Mouse (Mus musculus) heart, postnatal 25 days (tissue): ENCODE measurements around the gene Pkm. TPM values are rescaled to one million over a fixed set of nuclear protein-coding genes. Genes with fewer than 3 reads are reported as not detected.

ENCODE experiments used
- DNase-seq: peaks from one replicate; pipeline ENCODE4 v3.0.0; 2022; ENCODE audit warnings: low spot score
- intact Hi-C: fragments of 180-260 bp; cut with DNase I; formaldehyde crosslinking; loops from one replicate; pipeline ENCODE4 v1.15.1; 2025
- total RNA-seq, 2 experiments: library from RNA; stranded (reverse); gene quantifications; 2 replicates each; pipeline ENCODE4 v1.2.3; 2021

Gene Pkm
- total RNA-seq, 2 experiments from 2014 or later, result 1,181 to 1,232 TPM

- no peak for DNase-seq
- intact Hi-C loops, result no loop called here
Measured at GRCm38 (mm10) chr9:59696381-59696780, 40.2 kb downstream of the Pkm start.

- intact Hi-C loops, result no loop called here
- DNase-seq, result no peak
Measured at GRCm38 (mm10) chr9:59701094-59701493, 44.9 kb downstream of the Pkm start.

DNA sequence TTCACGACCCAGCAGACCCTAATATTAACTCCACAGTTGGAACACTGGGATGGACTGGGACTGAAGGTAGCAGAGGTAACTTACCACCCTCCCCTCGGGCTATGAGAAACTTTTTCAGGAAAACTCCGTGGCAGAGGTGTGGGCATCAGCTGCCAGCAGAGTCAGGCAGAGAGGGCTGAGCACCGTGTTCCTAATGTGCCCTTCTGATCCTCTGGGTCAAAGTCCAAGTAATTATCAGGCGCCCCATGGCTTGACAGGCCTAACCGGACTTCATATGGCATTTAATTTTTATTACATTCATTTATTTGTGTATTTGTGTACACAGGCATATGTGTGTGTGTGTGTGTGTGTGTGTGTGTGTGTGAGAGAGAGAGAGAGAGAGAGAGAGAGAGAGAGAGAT, 46.9 kb downstream of the Pkm start:
- intact Hi-C loops, result no loop called here
- DNase-seq, result no peak

GRCm38 (mm10) chr9:59706850-59707825, 51.0 kb downstream of the Pkm start:
- no peak for DNase-seq
- intact Hi-C loops, result no loop called here

DNA sequence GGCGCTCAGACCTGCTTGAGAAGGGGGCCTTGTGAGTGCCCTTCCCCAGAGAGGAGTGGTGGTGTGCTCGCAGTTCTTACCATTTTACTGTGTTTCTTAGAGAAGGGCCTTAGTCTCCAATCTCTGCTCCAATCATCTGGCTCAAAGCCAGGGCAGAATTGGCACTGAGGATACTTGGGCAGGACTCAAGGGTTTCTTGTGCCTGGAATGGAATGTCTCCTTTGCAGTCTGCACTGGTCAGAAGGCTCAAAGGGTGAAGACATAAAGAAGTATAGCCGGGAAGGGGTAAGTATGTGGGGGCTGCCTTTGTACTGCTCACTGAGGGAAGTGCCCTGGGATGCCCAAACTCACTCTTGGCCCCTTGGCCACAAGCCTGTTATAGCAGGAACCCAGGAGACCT, 53.1 kb downstream of the Pkm start:
- intact Hi-C loops, result no loop called here
- no peak for DNase-seq

- intact Hi-C loops, result no loop called here
- DNase-seq, result no peak
Measured at GRCm38 (mm10) chr9:59716275-59716898, 60.2 kb downstream of the Pkm start.

- intact Hi-C loops, result no loop called here
Measured at GRCm38 (mm10) chr9:59718237-59718636, 62.1 kb downstream of the Pkm start.

GRCm38 (mm10) chr9:59721144-59721543, 65.0 kb downstream of the Pkm start:
- no peak for DNase-seq
- intact Hi-C loops, result loop anchor here (5.0 to 10.0 kb wide), 4 partner anchors 41 to 251 kb away; no protein-coding TSS in a partner anchor

More at GRCm38 (mm10) chr9:59718237-59718636, 62.1 kb downstream of the Pkm start:
- DNase-seq, result no peak

DNA sequence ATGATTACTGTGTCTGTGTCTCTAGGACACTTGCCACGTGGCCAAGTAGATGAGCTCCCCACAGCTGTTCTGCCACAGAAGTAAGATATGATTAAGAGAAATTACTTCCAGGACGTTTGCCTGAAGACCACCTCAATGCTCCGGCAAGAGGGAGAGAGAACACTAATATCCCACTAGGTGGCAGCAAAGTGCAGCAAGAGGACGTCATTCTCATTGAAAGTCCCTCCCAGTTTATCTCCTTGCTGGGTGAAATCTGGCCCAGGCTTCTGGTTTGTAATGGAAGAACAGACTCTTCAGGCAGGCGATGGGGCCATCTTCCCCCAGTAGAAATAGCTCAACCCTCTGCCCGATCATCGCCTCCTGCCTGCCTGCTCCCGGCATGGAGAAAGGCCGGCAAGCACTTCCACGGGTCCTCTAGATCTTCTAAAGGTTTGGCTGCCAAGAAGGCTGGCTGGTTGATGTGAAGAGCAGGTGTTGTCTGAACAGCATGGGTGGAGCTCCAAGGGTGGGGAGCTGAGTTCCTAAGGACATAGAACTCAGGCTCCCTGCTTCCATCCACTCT, 67.0 kb downstream of the Pkm start:
- DNase-seq, result peak; percentile 42
- intact Hi-C loops, result loop anchor here (5.0 to 10.0 kb wide), 4 partner anchors 39 to 249 kb away; no protein-coding TSS in a partner anchor

DNA sequence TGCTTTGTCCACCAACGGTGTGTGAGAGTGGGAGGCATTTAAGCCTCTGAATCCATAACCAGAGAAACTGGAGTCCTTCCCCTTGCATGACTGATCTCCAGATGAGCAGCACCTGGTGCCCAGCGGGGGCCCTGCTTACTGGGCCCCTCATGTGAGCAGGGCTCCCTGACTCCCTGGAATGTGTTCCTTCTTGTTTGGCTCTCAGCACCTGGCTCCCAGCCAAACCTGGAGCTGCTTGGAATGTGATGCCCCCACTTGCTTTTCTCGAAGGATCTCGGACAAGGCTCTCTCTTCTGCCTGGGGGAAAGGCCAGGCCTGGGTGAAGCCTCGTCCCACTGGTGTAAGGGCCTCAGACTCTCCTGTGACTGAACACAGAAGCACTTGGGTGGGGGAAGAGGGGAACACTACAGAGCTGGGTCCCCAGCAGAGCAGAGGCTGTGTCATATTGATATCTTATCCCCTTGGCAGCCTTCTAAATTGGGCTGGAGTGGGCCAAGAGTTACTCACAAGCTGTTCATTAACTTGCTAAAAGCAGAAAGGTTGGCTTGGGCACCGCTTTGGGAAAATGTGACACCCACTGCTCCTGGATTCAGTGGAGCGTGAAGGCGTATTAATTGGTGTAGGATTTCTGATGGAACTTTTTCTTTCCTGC, 67.7 kb downstream of the Pkm start:
- intact Hi-C loops, result loop anchor here (5.0 to 10.0 kb wide), 4 partner anchors 38 to 248 kb away; no protein-coding TSS in a partner anchor

DNA sequence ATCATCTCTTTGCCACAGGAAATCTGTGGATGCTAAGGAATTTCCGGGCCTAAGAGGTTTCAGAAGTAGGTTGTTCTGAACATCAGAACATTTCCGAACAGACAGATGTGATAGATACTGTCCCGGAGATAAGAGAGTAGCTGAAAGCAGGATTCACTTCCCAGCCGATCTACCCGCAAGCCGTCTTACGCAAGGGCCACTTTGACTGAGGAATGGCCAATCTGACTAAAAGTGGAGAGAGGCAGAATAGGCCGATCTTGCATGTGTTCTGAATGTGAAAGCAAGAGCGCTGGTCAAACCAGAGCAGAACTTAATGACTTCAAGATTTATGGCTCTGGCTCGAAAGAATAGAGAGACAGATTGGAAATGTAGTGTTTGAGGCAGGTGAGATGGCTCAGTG, 69.3 kb downstream of the Pkm start:
- intact Hi-C loops, result loop anchor here (10.0 kb wide), 1 partner anchor 139 kb away; no protein-coding TSS in a partner anchor
- no peak for DNase-seq

More for the DNA sequence above, 67.7 kb downstream of the Pkm start:
- DNase-seq, result peak; percentile 7

DNA sequence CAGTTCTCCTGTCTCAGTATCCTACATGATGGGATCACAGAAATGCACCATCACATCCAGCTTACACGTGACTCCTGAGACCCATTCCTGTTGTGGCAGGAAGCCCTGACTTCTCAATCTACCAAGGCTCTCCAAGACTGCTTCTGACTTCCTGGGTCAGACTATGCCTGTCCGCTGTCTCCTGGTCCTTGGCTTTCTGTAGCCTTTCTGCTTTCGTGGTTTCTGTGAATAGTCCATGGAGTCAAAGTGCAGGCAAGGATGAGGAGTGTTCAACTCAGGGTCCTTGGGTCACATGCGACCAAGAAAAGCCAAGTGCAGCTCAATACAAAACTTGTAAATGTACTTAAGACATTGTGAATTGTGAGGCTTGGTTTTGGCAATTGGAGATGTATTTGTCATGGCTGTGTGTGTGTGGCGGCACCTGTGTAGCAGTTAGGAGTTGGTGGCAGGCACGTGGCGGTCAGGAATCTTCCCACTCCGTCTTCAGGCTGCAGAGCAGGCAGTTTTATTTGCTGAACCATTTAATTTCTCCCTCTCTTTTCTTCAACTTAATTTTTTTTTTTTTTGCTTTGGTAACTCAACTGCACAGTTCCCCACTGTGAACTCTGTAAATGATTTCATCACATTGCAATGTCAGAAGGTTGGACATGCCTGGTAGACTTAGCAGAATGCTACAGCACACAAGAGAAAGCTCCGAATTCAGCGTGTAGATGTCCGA, 71.6 kb downstream of the Pkm start:
- intact Hi-C loops, result loop anchor here (10.0 kb wide), 1 partner anchor 137 kb away; no protein-coding TSS in a partner anchor

More for the DNA sequence above, 71.6 kb downstream of the Pkm start:
- no peak for DNase-seq

Other genes starting within 250 kb of the Pkm start
- gene Arih1, start 169.8 kb upstream of the Pkm start, total RNA-seq, result 10 to 100 TPM; 72.9 to 84.7 TPM
- 10 to 100 TPM; 36.8 TPM for gene Hexa, start 116.8 kb upstream of the Pkm start, total RNA-seq
- under 1 TPM; 0.52 to 0.64 TPM for gene Tmem202, start 116.5 kb upstream of the Pkm start, total RNA-seq
- gene Celf6, start 78.5 kb upstream of the Pkm start, total RNA-seq, result not detected
- 10 to 100 TPM; 17.9 to 20.2 TPM for gene Parp6, start 39.1 kb upstream of the Pkm start, total RNA-seq
- gene Gramd2, start 23.8 kb downstream of the Pkm start, total RNA-seq, result not detected
- gene Senp8, start 94.3 kb downstream of the Pkm start, total RNA-seq, result 1 to 10 TPM; 7.3 to 8.0 TPM
- 10 to 100 TPM; 11.9 to 13.6 TPM for gene Myo9a, start 94.5 kb downstream of the Pkm start, total RNA-seq